Mouse (Mus musculus) adrenal gland, adult (tissue): Measurements from ENCODE around the gene Vamp2.

Experiments used
- DNase-seq, 2 experiments: peaks; one replicate each; pipeline ENCODE4 v3.0.0; 2022 to 2023; ENCODE audit warnings: low spot score in 1 of 2; ENCODE audit not compliant: inconsistent age in 2 of 2

Gene Vamp2

GRCm38 (mm10) chr11:69064259-69065133 lies 23.8 kb upstream of the Vamp2 start:
- DNase-seq = peak in 1 of 2 experiments; percentile 39

GRCm38 (mm10) chr11:69065394-69065925 lies 22.8 kb upstream of the Vamp2 start:
- DNase-seq = peak in 1 of 2 experiments; percentile 41

GRCm38 (mm10) chr11:69066163-69066861 lies 22.0 kb upstream of the Vamp2 start:
- peak; percentile 78 to 80 for DNase-seq

- DNase-seq = peak; percentile 91 to 97
These were observed 21.3 kb upstream of the Vamp2 start for GRCm38 (mm10) chr11:69066956-69067355.

- peak; percentile 70 to 81 for DNase-seq
These were observed 20.7 kb upstream of the Vamp2 start for GRCm38 (mm10) chr11:69067601-69068000.

GRCm38 (mm10) chr11:69070093-69070492 lies 18.2 kb upstream of the Vamp2 start:
- no peak for DNase-seq

- peak; percentile 95 to 98 for DNase-seq
These were observed 17.6 kb upstream of the Vamp2 start, which contains the start of gene Tmem107 for GRCm38 (mm10) chr11:69070590-69071222. TSS of gene Tmem107 (plus strand) at chr11:69070806.

- peak in 1 of 2 experiments; percentile 61 for DNase-seq
These were observed 17.0 kb upstream of the Vamp2 start for GRCm38 (mm10) chr11:69071262-69071661.

- peak; percentile 25 to 46 for DNase-seq
These were observed 16.1 kb upstream of the Vamp2 start for GRCm38 (mm10) chr11:69072234-69072633.

GRCm38 (mm10) chr11:69072666-69073064 lies 15.6 kb upstream of the Vamp2 start:
- DNase-seq = peak in 1 of 2 experiments; percentile 20

GRCm38 (mm10) chr11:69073065-69073888 lies 15.0 kb upstream of the Vamp2 start:
- peak; percentile 86 to 97 for DNase-seq

GRCm38 (mm10) chr11:69073951-69074775 lies 14.1 kb upstream of the Vamp2 start:
- DNase-seq = peak; percentile 21 to 63

- DNase-seq = no peak
These were observed 13.6 kb upstream of the Vamp2 start for GRCm38 (mm10) chr11:69074776-69075069.

- DNase-seq = no peak
These were observed 12.4 kb upstream of the Vamp2 start for GRCm38 (mm10) chr11:69075764-69076479.

GRCm38 (mm10) chr11:69076572-69076971 lies 11.7 kb upstream of the Vamp2 start:
- DNase-seq = peak; percentile 57 to 83

GRCm38 (mm10) chr11:69077316-69077715 lies 11.0 kb upstream of the Vamp2 start:
- DNase-seq = peak; percentile 56 to 76

GRCm38 (mm10) chr11:69078041-69078440 lies 10.2 kb upstream of the Vamp2 start:
- peak; percentile 12 to 28 for DNase-seq

- DNase-seq = peak; percentile 47 to 71
These were observed 9.4 kb upstream of the Vamp2 start for GRCm38 (mm10) chr11:69078805-69079438.
